Mouse (Mus musculus) urinary bladder, adult 18-20 months (tissue): Measurements from ENCODE around the gene Trafd1.
"Not testable (repeated sequence)": the region's sequence is repeated elsewhere in the genome, so short reads cannot be mapped to it uniquely, and the experiment has no call there.

ENCODE experiments used
- DNase-seq, 2 experiments: peaks; one replicate each; pipeline ENCODE4 v3.0.0; 2022; ENCODE audit warnings: low spot score in 2 of 2, mixed read lengths in 2 of 2

The Trafd1 gene

DNA sequence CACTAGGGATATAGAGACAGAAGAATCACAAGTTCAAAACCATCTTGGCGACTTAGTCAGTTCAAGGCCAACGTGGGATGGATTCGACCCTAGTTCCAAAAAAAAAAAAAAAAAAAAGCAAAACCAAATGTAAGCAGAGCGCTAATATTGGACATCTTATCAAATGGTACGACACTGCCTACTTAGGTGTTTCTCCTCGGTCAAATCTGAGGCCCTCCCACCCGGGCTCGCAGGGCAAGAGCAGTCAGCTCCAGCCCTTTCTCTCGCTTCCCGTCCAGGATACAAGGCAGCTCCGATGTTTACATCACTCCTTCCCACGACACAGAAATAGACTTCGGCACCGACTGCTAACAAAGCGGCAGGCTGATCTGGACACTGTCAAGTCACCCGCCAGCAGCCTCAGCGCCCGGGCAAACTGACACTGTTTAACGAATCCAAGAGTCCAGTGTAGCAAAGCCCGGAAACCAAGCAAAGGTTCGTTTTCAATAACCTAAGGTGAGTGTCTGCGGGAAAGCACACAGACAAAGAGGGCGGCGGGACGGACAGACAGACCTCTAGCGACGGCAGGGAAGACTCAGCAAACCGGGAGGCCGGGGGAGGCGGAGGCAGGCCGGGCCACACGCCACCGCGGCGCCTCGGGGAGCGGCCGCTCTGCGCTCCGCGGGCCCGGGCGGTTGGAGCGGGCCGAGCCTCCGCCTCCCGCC is 523 bp downstream of the Trafd1 start:
- DNase-seq: peak in 1 of 2 experiments; percentile 62

DNA sequence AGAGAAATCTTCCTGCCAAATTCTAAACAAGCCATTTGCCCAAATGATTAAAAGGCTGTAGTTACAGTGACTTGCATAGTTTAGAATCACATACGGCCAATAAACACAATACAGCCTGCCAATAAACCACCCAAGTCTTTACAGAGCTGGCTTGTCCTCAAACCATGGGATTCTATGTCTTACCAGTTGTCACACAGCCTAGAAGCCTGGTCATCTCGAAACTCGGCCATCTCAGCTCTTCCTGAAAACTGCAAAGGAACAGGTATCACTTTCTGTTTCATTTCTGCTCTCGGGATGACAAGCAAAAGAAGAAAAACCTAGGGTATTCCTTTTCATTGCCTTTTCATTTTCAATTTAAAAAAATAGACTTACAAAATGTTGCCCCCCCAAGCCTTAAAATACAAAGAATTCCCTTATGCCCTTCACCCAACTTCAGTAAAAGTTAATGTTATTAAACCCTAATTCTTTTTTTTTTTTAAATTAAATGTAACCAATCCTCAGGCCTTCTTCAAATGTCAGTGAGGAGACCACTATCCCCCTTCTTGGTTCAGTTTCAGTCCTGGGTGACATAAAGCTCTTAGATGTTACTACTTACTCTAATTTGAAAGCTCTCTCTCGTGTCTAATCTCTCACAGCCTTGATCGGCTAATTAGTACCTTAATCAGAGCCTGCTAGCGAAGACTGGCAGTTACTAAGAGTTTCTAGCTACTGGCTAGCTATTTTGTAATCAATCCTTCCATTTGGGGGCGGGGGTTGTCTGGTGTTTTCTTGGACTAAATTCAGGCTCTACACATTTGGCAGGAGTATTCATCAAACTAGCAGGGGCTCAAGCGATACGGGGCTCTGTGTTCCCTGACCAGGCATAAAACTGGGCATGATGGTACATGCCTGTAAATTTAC is 1.3 kb downstream of the Trafd1 start:
- DNase-seq: no peak

DNA sequence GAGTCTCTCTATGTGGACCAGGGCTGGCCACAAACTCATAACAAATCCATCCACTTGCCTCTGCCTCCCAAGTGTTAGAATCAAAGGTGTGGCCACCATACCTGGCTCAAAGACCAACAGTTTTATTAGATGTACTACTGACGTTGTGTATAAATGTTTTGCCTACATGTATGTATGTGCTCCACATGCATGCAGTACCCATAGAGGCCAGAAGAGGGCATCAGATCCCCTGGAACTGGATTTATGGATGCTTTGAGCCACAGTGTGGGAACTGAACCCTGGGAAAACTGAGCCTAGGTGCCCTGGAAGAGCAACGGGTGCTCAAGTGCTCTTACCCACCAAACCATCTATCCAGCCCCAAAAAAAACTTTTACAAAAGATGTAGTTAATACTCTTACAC is 4.7 kb downstream of the Trafd1 start:
- no peak for DNase-seq

DNA sequence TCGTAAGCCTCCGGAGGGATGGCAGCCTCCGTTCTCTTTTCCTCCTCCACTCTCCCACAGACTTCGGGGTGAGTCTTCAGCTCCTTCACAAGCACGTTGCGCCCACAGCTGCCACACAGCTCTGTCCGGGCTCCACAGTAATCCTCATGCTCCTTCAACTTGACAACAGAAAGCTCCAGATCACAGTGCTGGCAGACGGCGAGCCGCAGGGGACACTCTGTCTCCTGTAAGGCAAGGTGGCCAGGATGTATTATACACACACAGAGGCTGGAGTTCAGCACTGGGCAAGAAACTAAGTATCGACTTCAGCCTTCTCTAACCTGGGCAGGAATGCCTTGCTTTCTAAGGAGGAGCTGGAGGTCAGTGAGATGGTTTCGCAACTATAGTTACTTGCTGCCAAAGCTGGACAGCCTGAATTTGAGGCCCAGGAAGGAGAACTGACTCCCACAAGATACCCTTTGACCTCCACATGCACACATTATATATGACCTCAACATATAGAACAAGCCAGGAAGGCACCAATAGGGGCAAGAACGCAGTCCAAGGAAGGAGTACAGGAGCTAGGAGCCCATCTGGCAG is 6.7 kb downstream of the Trafd1 start:
- DNase-seq: no peak

DNA sequence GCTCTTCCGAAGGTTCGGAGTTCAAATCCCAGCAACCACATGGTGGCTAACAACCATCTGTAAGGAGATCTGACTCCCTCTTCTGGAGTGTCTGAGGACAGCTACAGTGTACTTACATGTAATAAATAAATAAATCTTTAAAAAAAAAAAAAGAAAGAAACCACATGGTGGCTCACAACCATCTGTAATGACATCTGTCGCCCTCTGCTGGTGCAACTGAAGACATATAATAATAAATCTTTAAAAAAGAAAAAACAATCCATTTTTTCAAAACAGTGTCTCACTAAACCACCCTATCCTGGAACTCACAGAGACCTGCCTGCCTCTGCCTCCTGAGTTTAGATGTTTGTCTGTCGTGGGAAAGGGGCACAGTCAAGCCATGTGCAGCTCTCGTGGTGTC is 8.5 kb downstream of the Trafd1 start:
- not testable (repeated sequence) for DNase-seq

DNA sequence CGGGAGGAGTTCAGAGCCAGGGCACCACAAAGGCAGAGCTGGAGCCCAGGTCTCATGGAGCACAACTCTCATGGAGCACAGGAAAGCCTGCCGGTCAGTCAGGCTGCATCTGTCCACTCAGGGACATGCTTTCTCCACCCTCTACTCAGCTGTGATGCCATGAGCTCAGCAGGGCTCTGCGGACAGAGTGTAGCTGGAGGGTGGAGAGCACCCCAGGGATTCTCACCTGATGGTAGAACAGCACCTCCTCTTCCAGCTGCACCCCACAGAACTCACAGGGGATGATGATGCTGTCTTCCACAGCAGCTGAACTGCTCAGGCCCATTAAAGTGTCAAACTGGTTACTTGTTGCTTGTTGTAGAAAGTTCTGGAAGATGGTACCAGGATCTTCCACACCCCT is 10.6 kb downstream of the Trafd1 start:
- no peak for DNase-seq

DNA sequence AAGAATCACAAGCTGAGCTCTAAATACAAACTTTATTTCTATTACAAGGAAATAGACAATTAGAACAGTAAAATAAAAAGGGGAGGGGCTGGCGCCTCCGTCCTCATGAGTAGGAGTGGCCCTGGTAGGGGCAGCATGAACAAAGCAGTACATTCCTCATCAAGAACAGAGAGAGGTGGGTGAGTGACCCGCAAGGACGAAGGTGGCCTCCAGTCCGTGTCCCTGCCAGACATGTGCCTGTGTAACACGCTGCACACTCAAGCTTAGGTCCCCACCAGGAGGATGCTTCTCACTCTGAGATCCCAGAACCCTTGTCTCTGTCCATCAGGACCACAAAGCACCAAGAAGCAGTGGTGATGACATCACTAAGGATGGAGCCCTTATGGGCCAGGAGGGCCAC is 13.7 kb downstream of the Trafd1 start:
- no peak for DNase-seq

DNA sequence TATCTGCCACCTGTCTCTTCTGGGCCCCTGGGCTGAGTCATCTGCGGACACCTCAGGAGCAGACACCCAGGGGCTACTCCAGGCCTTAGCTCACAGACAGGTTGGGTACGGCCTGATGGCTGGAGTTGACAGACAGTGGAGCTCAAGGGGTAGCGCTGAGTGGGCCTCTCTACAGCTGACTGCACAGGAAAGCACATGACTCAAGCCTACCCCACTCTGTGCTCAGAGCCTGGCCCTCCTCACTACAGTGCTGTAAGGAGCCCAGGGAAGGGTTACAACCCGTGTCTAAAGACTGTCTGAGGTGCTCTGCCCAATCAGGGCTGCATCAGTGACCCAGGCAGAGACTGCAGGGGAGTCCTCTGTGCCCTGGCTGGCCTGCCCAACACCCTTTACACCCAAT is 18.2 kb downstream of the Trafd1 start:
- DNase-seq: no peak

DNA sequence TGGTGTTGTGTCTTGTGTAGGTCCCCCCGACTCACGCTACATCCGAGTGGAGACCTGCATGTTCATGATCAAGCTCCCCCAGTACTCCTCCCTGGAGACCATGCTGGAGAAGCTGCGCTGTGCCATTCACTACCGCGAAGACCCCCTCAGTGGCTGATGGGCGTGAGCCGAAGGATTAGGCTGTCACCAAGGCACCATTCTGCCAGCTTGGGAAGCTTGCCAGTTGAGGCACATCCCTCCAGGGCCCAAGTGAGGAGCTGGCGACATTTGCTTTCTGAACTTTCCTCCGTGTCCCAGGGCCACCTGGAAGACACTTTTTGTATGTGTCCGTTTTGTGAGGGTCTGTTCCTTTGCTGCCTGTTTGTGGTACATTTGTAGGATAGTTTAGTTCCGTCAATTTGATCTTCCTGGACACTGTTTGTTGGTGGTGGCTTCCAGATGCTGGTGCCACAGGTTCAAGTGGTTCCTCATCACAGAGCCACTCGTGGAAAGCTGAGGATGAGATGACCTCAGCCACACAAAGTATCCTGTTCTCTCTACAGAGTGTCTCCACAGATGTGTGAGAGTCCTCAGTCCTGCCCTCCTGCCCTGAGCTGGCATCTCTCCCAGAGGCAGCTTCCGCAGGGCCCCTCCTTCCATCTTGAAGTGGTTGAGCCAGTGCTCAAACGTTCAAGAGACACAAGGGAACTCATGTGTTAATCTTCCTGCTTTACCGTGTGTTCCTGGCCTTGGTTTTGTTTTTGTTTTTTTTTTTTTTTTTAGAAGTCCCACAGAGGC is 18.8 kb downstream of the Trafd1 start:
- DNase-seq: no peak

DNA sequence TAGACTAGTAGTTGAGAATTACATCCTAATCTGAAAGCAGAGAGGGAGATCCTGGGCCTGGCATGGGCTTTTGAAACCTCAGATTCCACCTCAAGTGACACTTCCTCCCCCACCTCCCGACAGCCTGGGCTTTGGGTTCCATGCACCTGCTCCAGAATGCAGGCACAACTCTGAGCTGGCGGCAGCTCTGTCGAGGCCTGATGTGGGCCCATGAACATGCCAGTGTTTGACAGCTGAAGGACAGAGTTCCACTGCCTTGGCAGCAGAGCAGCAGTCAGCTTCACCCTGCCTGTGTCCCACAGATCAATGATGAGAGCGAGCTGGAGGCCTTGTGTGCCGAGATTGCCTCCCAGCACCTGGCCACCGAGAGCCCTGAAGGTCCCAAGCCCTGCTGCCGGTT is 22.0 kb downstream of the Trafd1 start:
- no peak for DNase-seq

DNA sequence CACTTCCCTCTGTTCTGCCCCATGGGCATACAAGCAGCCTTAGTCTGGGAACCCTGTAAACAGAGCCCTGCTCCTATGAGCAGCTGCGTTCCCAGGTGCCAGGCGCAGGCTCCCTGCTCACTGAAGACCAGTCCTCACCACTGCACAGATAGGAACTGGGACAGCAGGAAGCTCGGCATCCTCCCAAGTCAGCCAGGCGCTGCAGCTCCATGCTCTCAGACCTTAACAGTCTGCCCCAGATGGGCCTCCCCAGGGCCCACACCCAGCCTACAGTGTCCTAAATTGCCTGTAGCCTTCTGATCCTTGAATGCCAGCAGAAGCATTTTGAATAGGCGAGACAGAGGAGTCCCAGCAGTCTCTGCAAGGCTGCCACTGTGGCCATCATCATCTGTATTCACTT is 23.7 kb downstream of the Trafd1 start:
- no peak for DNase-seq

DNA sequence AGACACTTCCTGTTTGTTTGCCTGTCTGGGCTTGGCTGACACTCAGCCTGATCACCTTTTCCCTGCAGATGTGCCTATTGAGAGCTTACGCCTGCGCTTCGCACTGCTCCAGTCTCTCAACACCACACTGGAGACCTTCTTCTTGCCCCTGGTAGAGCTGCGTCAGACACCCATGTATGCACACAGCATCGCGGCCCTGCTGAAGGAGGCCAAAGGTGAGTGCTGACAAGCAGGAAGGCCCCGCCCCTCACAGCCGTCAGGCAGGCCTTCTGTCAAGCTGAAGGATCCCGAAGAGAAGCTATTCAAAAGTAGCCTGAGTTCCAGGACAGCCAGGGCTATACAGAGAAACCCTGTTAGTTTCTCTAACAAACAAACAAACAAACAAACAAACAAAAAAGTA is 26.2 kb downstream of the Trafd1 start:
- DNase-seq: peak in 1 of 2 experiments; percentile 14

DNA sequence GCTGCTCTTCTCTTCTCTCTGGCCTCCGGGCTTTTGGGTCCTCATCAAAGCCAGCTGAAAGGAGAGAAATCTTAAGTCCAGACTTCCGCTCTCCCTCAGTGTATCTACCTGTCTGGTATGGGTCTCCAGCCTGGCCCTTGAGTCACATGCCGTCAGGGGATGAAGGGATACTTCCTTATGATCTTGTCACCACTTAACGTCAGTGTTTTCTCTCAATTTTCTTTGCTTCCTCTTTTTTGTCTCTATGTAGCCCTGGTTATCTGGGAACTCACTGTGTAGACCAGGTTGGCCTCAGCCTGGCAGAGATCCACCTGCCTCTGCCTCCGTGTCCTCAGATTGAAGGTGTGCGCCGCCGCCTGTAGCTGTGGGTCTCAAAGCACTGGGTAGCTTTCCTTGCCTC is 41.4 kb downstream of the Trafd1 start:
- DNase-seq: no peak

DNA sequence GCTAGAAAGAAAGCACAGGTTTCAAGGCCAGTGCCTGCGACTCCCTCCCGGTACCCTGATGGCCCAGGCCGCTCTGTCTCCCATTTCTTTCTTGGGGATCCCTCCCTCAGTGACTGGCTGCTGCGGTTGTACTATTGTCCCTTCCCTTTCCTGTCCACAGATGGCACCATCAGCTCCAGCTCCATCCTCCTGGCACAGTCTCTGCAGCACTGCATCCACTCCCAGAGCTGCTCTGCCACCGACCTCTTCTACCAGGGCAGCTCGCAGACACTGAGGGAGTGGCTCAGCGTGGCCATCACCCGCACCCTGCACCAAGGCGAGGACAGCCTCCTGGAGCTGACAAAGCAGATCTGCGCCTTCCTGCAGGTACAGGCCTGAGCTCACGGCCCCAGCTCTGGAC is 42.9 kb downstream of the Trafd1 start:
- DNase-seq: no peak

DNA sequence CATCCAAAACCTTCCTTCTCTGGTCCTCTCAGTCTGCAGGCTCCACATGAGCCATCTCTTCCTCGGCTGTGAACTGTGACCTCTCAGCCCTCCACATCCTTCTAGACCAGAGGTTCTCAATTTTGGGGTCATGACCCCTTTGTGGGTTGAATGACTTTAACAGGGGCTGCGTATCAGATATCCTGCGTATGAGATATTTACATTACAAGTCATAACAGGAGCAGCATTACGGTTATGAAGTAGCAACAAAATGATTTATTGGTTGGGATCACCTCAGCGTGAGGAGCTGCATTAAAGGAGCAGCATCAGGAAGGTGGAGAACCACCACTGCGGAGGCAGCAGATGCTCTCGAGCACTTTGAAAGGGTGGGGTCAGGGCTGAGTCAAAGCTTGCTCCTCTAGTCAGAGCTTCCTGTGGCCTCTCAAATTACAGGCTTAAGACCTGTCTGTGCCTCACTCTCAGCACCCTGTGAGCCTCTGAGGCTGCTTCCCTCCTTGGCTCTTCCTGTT is 44.4 kb downstream of the Trafd1 start:
- DNase-seq: peak in 1 of 2 experiments; percentile 13

DNA sequence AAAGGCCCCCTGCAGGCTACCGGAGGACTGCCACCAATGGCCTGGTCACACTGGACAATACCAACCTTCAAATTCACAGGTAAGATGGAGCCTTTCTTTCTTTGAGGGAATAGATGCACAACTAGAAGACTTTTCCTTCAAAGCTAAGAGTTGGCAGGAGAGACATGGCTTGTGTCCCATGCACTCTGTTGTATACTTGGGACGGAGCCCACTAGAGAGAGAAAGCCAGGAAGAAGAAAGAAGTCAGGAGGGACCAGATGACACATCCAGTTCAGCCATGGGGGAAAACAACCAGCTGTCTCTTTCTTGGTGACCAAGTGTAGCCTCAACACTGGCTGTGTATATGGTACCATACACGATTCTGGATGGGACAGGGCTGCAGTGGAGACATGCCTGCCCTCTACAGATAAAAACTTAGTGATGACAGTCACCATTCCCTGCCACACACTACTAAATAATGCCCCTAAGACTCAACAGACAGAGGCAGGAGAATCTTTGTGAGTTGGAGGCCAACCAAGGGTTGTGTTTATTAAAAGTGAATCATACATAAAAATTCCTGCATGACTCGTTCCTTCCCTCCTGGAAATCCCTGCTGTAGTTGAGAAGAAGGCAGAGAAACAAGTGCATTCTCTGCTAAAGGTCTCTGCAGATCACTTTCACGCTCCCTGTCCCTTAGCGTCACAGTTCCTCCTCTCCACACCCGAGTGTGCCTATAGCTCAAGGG is 45.8 kb downstream of the Trafd1 start:
- DNase-seq: peak in 1 of 2 experiments; percentile 21

DNA sequence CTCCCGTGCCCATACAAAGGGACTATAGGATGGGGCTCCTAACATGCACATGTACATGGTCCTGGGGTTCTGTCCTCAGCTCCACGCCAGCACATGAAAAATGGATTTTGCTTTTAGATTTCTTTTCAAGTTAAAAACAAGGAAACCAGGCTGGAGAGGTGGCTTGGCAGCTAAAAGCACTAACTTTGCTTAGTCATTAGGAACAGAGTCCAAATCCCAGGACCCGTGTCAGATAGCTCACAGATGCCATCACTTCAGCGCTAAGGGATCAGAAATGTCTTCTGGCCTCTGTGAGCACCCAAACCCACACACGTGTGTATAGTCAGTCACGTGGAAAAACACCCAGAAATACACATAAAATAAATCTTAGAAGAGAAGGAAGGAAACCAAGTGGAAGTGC is 48.7 kb downstream of the Trafd1 start:
- no peak for DNase-seq

DNA sequence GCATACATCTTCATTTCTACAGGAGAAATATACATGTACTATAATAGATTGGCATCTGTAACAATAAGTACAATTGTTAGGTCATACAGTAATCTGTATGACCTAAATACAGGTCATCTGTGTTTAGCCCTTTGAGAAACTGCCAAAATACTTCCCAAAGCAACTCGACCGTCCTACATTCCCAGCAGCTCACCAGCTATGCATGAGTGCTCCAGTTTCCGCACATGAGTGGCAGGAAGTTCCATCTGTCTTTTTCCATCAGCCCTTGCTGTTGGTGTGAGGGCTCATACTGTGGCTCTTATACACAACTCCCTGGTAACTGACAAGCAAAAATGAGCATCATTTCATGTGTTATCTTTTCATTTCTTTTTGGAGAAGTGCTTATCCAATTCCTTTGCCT is 49.4 kb downstream of the Trafd1 start:
- no peak for DNase-seq

DNA sequence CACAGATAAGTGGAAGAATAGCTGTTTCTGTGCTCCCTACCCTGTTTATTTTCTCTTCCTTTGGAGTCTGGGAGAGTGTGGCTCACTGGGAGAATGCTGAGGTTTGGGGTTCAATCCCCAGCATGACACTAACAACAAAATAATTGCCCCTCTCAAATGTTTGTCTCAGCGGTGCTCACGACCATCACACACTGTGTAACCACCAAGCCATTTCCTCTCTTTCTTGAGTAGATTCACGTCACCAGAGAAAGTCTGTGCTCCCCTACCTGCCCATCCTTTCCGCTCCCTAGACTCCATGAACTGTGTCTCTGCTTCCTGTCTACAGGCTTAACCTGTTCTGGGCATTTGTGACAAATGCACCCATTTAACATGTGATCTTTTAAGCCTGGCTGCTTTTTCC is 50.0 kb downstream of the Trafd1 start:
- DNase-seq: no peak

DNA sequence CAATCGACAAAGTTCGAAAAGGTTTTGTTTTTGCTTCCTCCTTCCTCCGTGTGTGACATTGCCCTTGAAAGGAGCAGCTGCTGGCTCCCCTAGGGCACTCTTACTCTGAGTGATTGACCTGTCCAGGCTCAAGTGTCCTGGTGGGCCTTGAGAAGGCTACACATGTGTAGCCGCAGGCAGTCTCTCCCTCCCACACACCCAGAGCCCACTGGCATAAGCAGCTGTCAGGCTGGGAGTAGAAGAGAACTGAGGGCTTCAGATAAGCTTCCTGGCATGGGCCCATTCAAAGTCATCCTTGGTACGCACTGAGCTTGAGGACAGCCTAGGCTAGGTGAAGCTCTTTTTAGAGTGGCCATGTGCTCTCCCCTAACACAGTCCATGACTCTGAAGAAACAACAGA is 51.0 kb downstream of the Trafd1 start:
- DNase-seq: no peak

DNA sequence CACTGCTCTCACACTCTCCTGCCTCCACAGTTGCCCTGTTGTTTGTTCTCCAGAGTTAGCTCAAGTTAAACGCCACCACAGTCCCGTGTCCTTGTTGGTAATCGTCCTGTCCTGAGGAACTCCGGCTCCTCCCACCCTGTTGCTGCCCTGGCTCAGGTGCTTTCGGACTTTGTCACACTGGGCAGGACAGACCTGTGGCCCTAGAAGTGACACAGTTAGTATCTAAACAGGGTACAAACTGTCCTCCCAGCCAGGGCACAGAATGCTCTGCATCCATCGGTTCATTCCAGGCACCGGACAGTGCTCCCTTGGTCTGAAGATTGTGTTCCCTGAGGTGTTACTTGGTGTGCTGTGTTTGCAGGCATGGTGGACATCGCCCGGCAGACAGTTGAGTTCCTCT is 51.5 kb downstream of the Trafd1 start:
- DNase-seq: no peak
